ENCODE assay signal across 17 mouse cellular contexts in genomic region chr12:54160279-54160678, GRCm38 (mm10).
"Had no signal": no experiment of that assay in that cellular context is flagged by ENCODE, and none has a peak within 500 bp of the region (broad histone marks: within the 10 kb centered on the region; RNA-seq: fewer than 3 reads in every experiment).

No protein-coding gene starts in this region.

- H3K4me3 ChIP-seq: layer of hippocampus, adult 2 months; midbrain, embryonic 12.5 days; midbrain, embryonic 15.5 days; neural tube, embryonic 12.5 days; neural tube, embryonic 15.5 days; stomach, embryonic 15.5 days had no signal

- H3K9ac ChIP-seq: lung, embryonic 14.5 days; midbrain, embryonic 12.5 days; midbrain, embryonic 15.5 days; neural tube, embryonic 12.5 days; neural tube, embryonic 15.5 days; stomach, embryonic 15.5 days had no signal

- H3K36me3 ChIP-seq: midbrain, embryonic 12.5 days; midbrain, embryonic 15.5 days; neural tube, embryonic 12.5 days; neural tube, embryonic 15.5 days; stomach, embryonic 15.5 days had no signal

- H3K4me2 ChIP-seq: liver, embryonic 11.5 days; lung, embryonic 14.5 days; midbrain, embryonic 12.5 days; midbrain, embryonic 15.5 days; neural tube, embryonic 12.5 days; neural tube, embryonic 15.5 days; stomach, embryonic 15.5 days had no signal

- H3K9me3 ChIP-seq: midbrain, embryonic 15.5 days; stomach, embryonic 15.5 days had no signal

- H3K27ac ChIP-seq: kidney, postnatal 0 days; layer of hippocampus, adult 2 months; macrophage; midbrain, embryonic 12.5 days; midbrain, embryonic 15.5 days; neural tube, embryonic 12.5 days; neural tube, embryonic 15.5 days; stomach, embryonic 15.5 days had no signal

- DNase-seq: kidney, postnatal 25 days; layer of hippocampus, adult 9-11 months; lung, embryonic 14.5 days; right cerebral cortex, postnatal 25 days; spleen, adult 18-20 months; thymus, postnatal 25 days had no signal

- H3K27me3 ChIP-seq: stomach, embryonic 15.5 days had no signal

- ATAC-seq: intestine, postnatal 0 days; lung, postnatal 0 days; midbrain, embryonic 15.5 days had no signal
